Mouse (Mus musculus) embryo, embryonic 10 days (tissue): ENCODE measurements around the gene Fgf4.

Source experiments
- DNase-seq: peaks from one replicate; pipeline ENCODE4 v3.0.0-alpha.2; 2015; ENCODE audit warnings: low spot score

Gene Fgf4

DNA sequence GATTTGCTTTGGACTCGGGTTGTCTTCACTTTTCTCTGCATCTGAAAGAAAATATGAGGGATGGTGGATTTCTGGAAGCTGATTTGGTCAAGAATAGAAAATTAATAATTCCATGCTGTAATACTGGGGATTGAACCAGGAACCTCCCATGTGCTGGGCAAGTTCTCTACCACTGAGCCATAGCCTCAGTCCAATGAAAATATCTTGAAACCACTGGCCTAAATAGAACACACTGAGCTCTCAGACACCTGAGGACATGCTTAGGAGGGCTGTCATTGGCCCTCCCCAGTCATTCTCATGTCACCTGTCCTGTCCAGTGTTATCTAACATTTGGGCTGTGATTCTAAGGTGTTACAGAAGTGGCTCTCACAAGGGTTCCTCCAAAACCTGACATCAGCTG is 64.0 kb downstream of the Fgf4 start:
- DNase-seq = no peak

DNA sequence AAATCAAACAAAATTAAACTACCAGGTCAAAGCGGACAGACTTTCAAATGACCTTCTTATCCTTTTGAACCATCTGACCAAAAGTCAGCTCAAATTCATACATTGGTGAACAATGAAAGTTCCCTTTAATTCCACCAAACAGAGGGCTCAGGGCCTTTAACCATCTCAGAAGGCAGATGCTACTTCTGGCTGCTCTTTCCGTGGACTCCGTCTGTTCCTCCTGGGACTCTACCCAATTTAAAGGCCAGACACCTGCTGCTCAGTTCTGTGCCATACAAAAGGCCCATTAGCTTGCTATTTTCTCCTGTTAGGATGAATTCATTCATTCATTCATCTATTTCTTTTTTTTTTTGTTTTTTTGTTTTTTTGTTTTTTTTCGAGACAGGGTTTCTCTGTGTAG is 65.7 kb downstream of the Fgf4 start:
- no peak for DNase-seq

DNA sequence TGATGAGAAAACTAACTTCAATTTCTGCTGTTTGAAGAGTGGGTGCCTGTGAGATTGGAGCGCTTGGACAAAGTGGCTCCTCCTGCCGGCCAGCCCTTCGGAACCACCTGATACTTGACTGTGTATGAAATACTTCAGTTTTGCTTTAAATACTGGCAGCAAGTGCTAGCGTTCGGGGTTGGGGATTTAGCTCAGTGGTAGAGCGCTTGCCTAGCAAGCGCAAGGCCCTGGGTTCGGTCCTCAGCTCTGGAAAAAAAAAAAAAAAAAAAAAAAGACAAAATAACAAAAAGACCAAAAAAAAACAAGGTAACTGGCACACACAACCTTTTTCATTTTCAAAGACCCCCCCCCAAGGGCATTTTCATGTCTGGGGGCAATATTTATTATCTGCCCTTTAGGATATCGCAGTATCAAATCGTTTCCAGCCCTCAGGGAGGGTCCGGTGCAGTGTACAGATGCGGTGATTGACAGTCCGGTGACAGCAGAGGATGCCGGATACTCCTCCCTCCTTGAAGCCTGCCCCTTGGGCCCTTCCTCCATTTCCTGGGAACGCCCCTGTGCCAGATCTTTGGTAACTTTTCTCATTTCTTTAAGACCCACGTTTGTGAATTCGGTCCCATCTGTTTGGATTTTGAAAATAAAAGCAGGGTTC is 67.3 kb downstream of the Fgf4 start:
- DNase-seq = peak; percentile 88
